Mouse (Mus musculus) retina, postnatal 1 day (tissue): ENCODE data around the gene Gm45716.
A peak's percentile ranks its signal among the peaks of the same experiment; 100 is the strongest.

ENCODE experiments used
- DNase-seq: peaks from one replicate; pipeline ENCODE4 v3.0.0-alpha.2; 2012

The Gm45716 gene

DNA sequence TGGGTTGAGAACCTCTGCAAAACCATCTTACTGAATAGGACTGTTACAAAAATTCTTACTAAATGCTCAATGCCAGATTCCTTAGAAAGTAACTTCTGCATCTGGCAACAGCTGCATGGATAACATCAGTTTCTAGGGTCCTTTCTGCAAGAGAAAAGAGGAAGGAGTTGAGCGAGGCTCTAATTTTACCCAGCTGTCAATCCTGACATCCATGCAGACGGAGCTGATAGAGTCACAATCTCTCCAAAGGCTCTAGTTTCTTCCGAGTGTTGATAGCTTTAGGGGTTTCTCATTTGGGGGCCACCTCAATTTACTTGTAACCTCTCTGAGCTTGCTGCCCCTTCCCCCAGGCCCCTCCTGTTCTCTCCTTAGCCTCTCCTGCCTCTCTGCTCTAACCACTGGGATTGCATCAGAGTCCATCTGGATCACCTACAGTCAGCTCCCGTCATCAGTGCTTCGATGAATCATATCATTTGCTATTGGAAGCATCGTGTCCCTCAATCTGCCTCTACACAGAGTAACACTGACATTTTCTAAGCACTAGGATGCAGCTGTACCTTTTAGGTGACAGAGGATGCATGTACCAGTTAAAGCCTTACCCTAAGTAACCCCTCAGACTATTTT lies 32.7 kb downstream of the Gm45716 start:
- no peak for DNase-seq

DNA sequence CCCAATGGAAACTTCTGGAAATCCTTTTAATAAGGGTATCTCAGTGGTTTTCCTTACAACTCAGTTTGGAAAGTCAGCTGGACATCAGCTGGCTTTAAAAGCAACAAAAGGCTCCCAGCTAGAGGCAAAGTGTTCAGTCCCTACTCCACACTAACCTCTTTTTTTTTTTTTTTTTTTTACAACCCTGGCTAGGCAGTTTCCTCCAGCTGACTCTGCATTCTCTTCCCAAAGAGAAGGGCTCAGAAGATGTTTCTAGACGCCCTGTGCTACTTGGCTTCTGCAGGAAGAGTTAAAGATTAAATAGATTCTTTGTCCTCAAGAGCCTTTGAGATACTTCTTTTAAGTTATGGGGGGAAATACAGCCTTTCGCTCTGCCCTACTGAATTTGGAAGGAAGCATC lies 33.3 kb downstream of the Gm45716 start:
- no peak for DNase-seq

DNA sequence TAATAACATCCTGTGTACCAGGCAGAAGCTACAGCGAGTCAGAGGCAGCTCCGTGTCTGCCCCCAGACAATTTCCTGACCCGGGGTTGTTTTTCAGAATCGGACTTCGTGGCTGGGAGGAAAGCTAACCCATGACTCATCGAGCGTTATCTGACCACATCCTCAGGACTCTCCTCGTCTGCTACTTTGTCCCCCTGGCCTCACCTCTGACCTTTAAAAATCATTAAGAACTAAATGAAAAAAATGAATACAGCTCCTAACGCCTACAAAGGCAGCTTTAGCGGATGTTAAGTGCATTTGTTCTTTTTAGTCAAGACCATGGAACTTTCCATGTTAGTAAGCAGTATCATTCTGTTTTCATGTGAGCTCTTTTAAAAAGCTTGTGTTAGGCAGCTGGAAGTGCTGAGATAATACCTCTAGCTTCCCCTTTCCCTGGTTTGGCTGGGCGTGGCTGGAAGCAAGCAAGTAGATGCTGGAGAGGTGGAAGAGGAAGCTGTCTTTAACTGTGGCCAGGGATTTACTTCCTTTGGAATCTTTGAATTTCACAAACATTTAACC lies 37.5 kb downstream of the Gm45716 start:
- no peak for DNase-seq

DNA sequence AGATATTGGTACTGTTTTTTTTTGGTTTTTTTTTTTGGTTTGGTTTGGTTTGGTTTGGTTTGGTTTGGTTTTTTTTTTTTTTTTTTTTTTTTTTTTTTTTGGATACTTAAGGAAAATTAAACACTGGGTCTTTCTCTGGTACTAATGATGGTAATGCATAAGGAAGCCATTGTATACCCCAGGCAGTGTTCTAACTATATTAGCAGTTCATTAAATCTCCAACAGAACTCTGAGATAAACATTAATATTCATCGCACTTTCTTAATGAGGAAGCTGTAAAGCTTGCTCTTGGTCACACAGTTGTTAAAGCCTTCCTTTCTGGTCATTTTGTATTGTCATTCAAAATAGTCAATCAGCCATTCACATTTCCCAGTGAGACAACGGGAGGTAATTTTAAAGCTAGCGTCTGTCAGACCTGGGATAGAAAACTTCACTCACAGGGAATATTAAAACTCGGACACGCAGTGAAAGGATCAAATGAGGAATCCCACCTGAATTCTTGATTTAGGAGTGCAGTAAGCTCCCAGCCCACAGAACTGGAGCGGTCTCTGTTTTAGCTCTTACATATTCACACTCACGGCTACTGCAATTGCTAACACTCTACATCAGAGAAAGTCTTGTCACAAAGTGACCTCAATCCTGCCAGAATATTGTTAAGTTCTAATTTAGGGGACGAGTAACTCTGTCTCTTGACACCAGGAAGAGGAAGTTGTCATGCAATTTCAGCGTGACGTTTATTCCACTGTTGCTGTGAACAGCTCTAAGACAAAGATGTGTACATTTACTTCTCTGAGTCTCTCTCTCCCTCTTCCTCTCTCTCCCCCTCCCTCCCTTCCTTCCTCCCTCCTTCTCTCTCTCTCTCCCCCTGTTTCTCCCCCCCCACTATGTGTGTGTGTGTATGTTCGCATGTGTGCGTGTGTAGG lies 39.8 kb downstream of the Gm45716 start:
- peak; percentile 42 for DNase-seq

DNA sequence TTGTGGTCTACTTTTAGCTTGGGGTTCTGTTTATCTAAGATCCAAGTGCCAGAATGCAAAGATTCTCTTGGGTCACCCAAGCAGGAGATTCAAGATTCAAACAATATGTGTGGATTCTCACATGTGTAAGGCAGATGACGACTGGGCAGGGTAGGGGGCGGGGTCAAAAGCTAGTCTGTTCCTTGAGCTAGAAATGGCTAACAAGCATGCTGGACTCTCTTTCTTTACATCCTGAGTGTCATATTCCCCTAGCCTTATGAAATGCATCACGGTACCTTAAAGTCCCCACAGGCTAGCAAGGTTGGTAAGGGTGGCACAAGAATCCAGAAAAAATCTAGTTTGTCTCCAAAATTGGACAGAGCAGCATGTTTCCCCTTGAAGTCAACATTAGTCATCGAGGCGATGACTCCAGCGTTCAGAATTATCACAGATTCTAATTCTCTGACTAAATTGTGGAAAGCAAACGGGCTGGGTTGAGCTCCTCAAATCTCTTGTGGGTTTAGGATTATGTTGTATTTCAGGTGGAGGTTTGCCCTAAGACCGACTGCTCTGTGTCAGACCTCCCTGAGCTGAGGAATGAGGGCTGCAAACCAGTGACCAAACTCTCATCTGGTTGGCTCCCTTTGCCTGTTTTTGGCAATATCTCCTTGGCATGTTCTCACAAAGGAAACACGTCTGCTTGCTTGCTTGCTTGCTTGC lies 40.9 kb downstream of the Gm45716 start:
- DNase-seq: no peak

DNA sequence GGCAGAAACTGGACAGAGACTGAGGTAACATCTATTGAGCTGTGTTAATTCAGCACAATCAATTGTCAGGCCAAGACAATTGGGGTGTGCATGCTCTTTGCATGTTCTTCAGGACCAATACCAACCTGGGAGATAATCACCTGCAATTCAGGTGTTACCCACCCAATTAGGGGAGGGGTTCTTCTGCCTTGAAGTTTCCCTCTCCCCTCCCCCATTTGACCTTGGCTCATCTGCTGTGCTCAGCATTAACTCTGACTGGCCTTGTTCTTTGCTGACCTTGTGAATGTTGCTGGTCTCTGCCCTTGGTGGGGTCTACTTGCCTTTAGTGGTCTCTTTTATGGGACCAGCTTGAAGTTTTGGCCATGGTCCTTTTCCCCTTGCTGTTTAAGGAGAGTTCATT lies 42.3 kb downstream of the Gm45716 start:
- DNase-seq: no peak

DNA sequence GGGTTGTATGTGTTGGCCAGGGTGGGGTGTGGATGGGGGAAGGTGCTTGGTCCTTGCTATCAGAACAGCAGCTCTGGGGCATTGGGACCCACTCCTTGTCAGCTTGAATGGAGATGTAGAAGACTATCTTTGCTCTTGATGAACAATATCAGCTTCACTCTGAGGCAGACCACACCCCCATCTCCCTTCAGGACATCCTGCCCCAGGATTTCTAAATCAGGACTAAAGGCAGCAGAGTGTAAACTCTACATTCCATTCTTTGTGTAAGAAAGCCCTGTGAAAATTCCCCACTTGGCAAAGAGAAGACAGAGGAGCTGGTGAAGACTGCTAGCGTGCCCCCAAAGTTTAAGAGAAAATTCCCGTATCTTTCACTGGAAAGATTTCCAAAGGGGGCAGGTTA lies 43.2 kb downstream of the Gm45716 start:
- DNase-seq: no peak

DNA sequence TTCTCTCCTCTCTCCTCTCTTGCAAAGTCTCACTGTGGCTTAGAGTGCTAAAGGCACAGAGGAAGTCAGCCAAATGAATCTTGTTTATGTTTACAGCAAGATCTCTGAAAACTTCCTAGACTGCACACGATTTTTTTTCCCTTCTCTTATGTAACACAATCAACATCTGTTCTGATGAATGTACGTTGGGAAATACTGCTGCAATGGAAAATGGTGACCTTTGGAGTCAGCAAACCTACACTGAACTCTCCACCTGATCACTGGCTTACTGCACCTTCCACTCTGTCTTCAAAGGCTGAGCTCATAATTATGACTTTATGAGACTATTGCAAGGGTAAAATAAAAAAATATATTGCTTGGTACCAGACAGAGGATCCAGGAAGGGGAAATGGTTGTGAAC lies 44.1 kb downstream of the Gm45716 start:
- DNase-seq: no peak

DNA sequence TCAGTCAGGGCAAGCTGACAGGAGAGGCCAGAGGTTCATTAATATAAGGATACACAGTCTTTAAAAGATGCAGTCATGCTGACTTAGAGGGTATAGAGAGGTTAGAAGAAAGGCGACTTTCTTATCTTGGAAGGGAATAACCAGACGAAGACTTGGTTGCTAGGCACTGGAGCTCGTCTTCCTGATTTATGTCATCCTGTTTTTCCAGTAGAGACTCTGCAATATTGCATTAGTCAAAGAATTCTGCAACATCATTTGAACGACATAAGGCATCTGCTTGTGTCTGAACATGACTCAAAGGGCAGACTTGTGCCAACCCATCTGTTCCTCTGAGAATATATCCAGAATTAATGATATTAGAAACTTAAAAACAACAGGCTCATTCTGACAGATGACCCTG lies 45.2 kb downstream of the Gm45716 start:
- DNase-seq: no peak

DNA sequence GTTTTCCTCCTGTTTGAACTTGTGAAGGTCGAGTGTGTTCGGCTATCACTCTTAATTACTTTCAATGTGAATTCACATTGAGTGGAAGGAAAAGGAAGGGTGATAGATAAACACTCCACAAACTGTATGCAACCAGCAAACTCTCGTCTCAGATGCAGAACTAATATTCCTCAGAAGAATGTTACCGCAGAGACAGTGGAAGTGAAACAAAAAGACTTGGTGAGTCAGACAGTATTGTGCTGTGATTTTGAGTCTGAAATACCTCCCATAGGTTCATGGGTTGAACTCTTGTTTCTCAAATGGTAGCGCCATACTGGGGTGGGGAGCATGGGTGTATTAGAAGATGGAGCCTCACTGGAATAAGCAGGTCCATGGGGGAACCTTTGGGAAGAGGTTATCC lies 47.7 kb downstream of the Gm45716 start:
- DNase-seq: no peak

DNA sequence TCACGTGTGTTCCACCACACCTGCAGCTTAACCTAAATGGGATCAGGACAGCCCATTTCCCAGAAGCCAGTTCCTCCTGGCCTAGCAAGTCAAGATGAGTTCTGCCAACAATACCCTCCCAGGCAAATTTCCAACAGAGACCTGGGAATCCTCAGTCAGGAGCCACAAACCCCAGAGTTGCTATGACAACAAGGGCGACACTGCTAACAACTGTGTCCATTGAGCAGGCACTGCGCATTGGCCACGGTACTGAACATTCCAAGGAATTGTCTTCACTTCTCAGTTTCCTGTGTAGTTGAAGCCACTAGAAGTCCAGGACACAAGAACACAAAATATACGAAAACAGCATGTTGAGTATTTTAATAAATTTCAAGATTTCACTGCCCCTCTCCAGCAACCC lies 50.1 kb downstream of the Gm45716 start:
- DNase-seq: no peak

DNA sequence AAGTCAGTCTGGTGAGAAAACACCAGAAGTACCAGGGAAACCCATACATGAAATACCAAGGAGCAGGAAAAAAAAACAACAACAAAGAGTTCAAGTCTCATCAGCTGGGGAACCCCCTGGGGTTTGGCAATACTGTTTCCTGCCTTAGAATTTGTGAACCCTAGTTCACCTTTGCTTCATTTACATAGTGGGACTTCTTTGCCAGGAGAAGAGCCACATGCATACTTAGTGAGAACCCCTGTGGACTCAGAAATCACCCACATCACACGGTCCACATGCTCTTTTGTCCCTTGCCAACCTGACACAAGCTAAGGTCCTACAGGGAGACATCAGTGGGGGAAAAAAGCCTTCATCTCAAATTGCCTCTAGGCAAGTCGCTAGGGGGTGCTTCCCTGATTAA lies 51.2 kb downstream of the Gm45716 start:
- no peak for DNase-seq

DNA sequence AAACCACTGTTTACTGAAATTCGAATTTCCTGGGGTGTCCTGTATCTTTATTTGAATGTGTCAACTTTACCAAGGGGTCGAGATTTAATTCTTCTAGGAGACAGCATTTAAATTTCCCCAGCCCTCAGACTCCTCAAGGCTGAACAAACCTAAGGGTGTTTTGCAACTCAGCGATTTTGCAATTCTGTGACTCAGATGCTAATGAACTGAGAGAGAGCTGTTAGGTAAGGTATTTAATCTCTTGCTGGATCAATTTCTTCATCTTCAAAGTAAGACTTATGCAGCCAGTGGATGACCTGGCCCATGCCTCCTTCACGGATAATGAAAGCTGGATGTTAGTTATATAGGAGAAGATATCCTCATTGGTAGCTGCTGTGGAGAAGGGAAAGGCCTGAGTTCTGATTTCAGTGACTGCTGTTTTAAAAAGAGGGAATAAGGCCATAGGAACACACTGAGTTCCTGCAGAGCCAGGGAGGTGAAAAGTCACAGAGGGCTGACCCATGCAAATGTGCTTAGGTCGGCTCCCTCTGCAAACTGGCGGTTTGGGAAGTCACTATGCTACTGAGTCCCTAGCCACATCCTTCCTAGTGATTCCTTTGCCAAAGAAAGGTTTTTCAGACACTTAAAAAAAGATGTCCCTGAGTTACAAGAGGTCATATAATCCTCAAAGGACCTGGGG lies 53.3 kb downstream of the Gm45716 start:
- DNase-seq: no peak

DNA sequence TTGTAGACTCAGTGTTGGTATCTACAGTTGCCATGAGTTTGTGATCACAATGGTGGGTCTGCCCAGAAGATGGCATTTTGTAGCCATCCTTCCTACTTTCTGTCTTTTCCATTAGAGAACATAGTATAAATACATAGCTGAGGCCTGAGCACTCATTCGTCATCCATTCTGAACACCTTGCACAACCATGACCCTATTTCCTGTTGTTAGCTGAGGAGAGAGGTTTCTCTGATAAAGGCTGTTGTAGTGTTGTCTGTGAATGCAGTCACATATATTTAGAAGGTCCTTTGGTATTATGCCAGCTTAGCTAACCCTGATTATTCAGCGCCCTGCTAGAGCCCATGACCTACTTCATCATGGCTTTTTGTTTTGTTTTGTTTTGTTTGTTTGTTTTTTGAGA lies 54.4 kb downstream of the Gm45716 start:
- DNase-seq: no peak

DNA sequence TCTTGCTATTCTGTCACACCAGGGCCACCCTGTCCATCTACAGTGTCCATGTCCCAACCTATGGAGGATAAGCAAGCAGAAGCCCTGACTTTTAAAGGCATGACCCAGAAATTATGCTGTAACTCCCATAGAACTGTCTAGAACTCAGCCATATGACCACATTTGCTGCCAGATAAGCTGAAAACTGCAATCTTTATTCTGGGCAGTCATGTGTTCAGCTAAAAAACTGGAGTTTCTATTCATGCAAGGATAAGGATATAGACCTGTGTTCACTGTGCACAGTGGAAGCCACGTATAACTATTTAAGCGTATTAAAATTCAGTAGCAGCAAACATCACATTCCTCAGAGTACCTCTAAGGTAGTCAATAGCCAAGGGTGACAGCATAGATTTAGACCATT lies 55.8 kb downstream of the Gm45716 start:
- no peak for DNase-seq

DNA sequence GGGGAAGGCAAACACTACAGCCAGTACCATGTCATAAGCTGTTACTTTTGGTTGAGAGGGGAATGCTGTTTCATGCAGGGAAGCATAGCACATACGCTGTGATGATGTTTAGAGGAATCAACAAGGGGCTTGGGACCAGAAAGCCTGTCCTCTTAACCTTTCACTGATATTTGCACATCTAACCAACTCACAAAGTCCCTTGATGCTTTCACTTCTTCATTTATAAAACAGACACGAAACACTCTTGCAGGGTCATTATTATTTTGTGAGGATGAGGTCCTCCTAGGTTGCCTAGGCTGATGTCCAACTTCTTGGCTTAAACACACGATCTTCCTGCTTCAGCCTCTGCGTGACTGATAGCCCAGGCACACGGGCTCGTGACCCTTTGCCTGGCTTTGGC lies 58.1 kb downstream of the Gm45716 start:
- DNase-seq: no peak

DNA sequence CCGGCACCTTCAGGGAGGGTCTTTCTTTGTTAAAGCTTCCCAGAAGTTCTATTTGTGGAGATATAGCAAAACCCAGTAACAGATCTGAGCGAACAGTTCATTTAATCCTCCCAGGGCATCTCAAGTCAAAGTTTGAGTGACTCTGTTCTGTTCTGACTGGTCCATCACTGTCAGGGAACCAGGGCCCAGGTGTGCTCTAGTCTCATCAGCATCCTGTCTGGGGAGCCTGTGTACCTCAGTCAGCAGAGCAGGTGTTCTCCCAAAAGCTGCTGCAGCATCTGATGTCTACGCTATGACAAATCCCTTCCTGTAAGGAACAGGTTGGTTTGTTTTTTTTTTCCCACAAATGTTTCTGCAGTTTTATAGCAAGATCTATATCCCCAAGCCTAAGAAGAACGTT lies 59.2 kb downstream of the Gm45716 start:
- DNase-seq: no peak

DNA sequence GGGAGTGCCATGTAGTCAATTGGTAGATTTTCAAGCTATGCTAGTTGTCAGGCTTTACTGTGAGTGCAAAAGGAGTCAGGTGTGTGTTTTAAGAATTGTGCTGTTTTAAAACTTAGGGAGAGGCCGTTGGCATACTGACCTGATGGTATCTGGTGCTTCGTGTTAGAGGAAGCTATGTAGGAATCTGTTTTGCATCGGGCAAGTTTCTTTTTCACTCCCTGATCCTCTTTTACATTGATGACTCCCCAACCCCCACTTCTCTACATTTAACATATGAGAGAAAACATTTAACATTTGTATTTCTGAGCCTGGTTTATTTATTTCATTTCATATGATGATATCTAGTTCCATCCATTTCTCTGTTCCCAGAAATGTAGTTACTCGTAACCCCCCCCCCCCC lies 60.3 kb downstream of the Gm45716 start:
- no peak for DNase-seq

DNA sequence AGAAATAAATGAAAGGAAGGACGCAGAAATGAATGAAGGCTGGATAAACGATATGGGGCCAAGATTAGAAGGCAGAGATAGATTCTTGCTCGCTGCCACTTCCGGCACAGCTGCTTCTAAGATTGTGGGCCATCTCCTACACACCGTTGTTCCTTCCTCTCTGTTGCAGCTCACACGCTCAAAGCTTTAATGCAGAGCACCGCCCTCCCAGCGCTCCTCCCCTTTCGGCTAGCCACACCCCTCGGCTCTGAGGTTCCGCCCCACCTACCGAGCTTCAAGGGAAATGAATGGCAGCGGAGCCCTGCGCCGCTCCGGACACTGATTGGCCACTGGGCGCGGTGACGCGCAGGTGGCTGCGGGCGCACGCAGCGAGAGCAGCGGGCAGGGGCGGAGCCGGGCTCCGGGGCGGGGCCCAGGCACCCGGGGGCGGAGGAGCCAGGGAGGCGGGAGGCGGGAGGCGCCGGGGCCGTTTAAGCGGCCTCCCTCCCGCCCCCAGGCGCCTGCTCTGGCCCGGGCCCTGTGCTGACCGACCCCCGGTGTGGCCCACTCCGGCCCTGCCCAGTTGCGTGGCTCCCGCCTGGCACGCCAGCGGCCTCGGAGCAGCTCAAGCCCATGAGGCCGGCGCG lies 61.7 kb downstream of the Gm45716 start, which contains the start of gene Mmd:
Gene Mmd (plus strand): TSS at position 432 of the 626 bp plus-strand sequence.
- peak; percentile 99 for DNase-seq

DNA sequence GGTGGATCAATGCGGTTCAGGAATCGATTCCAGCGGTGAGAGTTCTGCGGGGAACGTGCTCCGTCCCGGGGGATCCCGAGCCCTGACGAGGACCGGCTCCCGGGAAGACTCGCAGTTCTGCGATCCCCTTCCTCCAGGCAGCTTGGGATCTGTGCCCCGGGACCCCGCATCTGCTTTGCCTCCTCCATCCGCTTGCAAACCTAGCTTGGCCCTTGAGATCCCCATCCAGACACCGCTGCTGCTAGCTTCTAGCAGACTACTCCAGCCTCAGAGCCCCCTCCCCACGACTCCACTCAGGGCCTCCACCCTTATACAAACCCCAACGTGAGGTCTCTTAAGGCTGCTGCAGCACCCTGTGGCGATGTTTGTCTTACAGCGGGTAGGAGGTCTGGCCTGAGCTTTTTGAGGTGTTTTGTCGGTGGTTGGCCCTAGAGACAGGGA lies 62.2 kb downstream of the Gm45716 start:
- DNase-seq: no peak

DNA sequence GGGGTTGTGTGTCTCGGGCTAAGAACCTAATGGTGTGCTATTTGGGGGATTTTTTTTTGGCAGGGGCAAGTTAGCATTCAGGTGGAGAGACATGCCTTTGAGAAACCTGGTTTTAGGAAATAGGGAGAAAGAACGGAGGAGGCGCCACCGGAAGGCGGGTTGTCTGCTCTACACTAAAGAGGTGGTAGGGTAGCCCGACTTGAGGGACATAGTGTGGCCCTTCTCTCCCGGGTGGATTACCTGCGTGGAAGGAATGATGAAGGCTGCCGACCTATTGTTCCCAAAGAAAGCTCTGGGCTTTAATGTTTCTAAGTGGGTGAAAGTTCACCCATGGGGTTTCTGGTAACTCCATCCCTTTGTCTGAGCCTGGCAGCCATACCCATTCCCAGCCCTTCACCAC lies 62.7 kb downstream of the Gm45716 start:
- DNase-seq: no peak

DNA sequence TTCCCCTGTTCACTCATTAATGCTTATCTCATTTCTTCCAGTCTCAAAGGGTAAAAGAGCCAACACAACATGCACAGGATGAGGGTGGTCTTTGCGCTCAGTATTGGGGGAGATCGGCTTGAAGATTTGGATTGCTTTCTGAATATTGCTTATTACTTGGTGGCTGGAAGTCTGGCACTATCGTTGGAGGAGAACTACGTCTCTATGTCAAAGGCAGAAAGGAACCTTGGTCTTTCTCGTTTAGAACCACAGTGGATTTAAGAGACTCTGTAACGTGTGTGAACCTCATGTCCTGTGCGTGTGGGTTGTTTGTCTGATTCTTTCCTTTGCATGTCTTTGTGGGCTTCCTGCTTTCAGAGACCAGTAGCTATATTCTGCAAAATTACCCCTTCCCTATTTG lies 63.2 kb downstream of the Gm45716 start:
- no peak for DNase-seq
